Mouse (Mus musculus) ovary, postnatal 14 days (tissue): ENCODE results near the gene Baiap3.

Experiments
- DNase-seq: peaks from one replicate; pipeline ENCODE4 v3.0.0; 2022; ENCODE audit warnings: low spot score

Baiap3 gene

DNA sequence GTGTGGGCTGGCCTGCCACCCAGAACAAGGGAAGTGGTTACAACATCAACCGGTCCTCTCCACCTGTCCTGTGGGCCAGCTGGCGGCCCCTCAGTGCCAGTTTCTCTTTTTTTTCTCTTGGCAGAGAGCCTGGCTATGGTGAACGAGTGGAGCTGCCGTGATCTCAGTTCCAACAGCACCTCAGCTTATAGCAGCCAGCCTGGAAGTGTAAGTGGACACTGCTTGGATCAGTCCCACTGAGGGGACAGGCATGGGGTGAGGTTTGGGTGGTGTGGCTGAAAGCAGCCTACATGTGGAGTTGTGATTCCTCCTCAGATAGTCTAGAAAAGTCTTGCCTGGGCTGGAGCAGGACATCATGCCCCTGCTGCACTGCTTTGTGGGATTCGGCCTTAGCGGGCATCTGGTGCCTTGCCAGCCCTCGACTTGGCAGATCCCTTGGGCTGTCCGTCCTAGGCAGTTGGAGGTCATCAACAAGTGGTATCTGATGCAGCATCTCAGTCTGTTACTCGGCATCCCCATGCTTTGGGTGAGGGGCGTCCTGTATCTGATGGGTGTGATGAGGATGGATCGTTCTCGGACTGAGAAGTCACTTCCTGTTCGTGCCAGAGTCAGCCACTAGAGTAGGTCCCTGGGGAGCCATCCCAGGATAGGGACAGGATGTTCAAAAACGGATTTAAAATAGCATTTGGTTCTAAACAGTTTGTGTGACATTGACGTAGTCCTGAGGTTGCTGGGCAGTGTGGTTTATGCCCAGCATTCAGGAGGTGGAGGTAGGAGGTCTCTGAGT is 45.3 kb downstream of the Baiap3 start:
- DNase-seq: no peak

DNA sequence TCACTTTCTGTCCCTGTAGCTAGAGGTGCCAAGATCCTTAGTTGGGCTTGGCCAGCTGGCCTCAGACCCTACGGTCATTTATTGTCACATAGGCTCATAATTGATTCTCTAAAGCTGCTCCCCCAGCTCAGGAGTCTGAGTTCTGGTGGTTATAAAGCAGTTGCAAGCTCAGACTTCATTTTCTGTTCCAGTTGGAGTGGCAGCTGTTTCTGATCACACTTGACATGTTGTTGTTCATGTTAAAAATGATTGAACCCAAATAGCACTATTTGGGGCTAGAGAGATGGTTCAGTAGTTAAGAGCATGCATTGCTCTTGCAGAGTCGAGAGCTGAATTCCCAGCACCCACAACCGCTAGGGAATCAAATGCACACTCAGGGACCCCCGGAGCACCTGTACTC is 46.2 kb downstream of the Baiap3 start:
- DNase-seq: no peak

DNA sequence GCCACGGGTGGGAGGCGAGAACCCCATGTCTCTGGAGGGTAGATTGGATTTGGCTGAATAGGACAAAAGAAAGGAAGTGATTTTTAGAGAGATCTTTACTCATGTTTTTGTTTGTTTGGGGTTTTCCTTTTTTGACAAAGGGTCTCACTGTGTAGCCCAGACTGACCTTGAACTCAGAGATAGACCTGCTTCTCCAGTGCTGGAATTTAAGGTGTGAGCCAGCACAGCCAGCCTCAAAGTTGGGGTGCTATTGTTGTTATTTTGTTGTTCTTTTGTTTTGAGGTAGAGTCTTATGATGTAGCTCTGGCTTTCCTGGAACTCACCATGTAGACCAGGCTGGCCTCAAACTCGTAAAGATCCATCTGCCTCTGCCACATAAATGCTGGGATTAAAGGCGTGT is 53.8 kb downstream of the Baiap3 start:
- DNase-seq: no peak
